Mouse (Mus musculus): Measurements from ENCODE around the gene Olfr877.

GRCm38 (mm10) chr9:37849267-37849666 is 4.8 kb upstream of the Olfr877 start:
- TF ChIP-seq CTCF (IDR thresholded peaks at IDR 0.05; ENCODE audit: low read depth) (no peak), EP300 (IDR thresholded peaks at IDR 0.05; ENCODE audit: low read depth) (no peak)

Measured in heart, postnatal 0 days (tissue).